Mouse (Mus musculus) liver, adult 10 weeks (tissue): ENCODE measurements around the gene Zfp142. TPM values are rescaled to one million over a fixed set of nuclear protein-coding genes. Genes with fewer than 3 reads are reported as not detected.

Source experiments
- polyA plus RNA-seq: library from polyadenylated mRNA; stranded (reverse); fragments of 350-450 nt; fragmentation: Illumina TruSeq; extraction: RNeasy Lipid Tissue Mini Kit (QIAGEN cat#74804); gene quantifications from one replicate; pipeline ENCODE4 v1.2.3, GENCODE M21; 2014; ENCODE audit warnings: low read depth, low replicate concordance

Zfp142 gene
- polyA plus RNA-seq: 0.74 TPM

GRCm38 (mm10) chr1:74587773-74588445 lies at the start of gene Zfp142, which contains the start of gene Bcs1l:
Gene Zfp142 (minus strand): TSS chr1:74588246.
Gene Bcs1l (plus strand): TSS chr1:74588289.

GRCm38 (mm10) chr1:74601267-74601962 lies 13.4 kb upstream of the Zfp142 start, which contains the start of the genes Rnf25 and Stk36:
Gene Rnf25 (minus strand): TSS chr1:74601397.
Gene Stk36 (plus strand): TSS chr1:74601445.

GRCm38 (mm10) chr1:74544184-74544583 lies 43.9 kb downstream of the Zfp142 start, which contains the start of gene Usp37:
Gene Usp37 (minus strand): TSS chr1:74544284.

DNA sequence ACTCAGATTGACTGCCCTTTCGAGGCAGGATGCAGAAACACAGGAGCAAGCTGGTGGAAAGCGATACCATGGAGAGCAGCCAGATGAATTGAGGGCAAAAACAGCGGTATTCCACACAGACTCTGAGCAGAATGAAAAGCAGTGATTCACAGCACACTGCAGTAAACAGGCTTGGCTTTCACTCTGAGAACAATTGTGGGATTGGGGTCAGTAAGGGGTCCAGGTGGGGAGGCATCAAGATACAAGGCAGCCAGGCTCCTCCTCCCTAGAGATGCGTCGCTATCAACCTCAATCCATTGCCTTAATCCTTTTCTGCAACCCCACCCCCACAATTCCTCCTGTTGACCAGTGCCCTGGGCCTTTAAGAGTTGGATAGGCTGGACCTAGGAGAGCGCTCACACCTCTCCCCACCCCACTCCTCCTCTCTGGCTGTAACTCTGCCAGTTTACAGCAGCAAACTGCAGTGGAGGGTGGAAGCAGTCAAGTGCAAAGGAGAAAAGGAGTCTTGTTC lies 45.5 kb downstream of the Zfp142 start, which contains the start of gene Plcd4:
Gene Plcd4 (plus strand): TSS at position 438 of the 511 bp plus-strand sequence.

Other genes starting within 250 kb of the Zfp142 start
- not detected for gene Catip, start 226.1 kb downstream of the Zfp142 start, polyA plus RNA-seq
- 1.7 TPM for gene Slc11a1, start 213.1 kb downstream of the Zfp142 start, polyA plus RNA-seq
- 26.7 TPM for gene Ctdsp1, start 196.7 kb downstream of the Zfp142 start, polyA plus RNA-seq
- gene Vil1, start 178.9 kb downstream of the Zfp142 start, polyA plus RNA-seq: 0.19 TPM
- gene Cnot9, start 82.2 kb downstream of the Zfp142 start, polyA plus RNA-seq: 13.2 TPM
- gene Plcd4, start 45.4 kb downstream of the Zfp142 start, polyA plus RNA-seq: not detected
- gene Usp37, start 44.0 kb downstream of the Zfp142 start, polyA plus RNA-seq: 4.4 TPM
- 7.1 TPM for gene Bcs1l, start within 50 bp of the Zfp142 start, polyA plus RNA-seq
- 7.2 TPM for gene Rnf25, start 13.2 kb upstream of the Zfp142 start, polyA plus RNA-seq
- 0.24 TPM for gene Stk36, start 13.2 kb upstream of the Zfp142 start, polyA plus RNA-seq
- 11.1 TPM for gene Ttll4, start 73.5 kb upstream of the Zfp142 start, polyA plus RNA-seq
- gene Cyp27a1, start 125.3 kb upstream of the Zfp142 start, polyA plus RNA-seq: 209 TPM
- gene Prkag3, start 161.0 kb upstream of the Zfp142 start, polyA plus RNA-seq: not detected
- gene Wnt6, start 183.6 kb upstream of the Zfp142 start, polyA plus RNA-seq: not detected
- gene Wnt10a, start 203.3 kb upstream of the Zfp142 start, polyA plus RNA-seq: not detected